Mouse (Mus musculus): ENCODE data around the gene Polr2b.

Gene Polr2b

GRCm38 (mm10) chr5:77388359-77388758, 78.4 kb downstream of the Polr2b start:
- DNase-seq (ENCODE audit: low spot score), result no peak

GRCm38 (mm10) chr5:77390272-77390671, 80.3 kb downstream of the Polr2b start:
- DNase-seq (ENCODE audit: low spot score), result no peak

- no peak for DNase-seq (ENCODE audit: low spot score)
These were observed 83.2 kb downstream of the Polr2b start for GRCm38 (mm10) chr5:77393094-77393619.

- no peak for DNase-seq (ENCODE audit: low spot score)
These were observed 84.2 kb downstream of the Polr2b start for GRCm38 (mm10) chr5:77393990-77394618.

- DNase-seq (ENCODE audit: low spot score), result no peak
These were observed 88.5 kb downstream of the Polr2b start for GRCm38 (mm10) chr5:77398285-77399057.

Data from adipocyte (in vitro differentiated cells).